30 mouse cellular contexts compared by ENCODE assay signal in the genomic region with DNA sequence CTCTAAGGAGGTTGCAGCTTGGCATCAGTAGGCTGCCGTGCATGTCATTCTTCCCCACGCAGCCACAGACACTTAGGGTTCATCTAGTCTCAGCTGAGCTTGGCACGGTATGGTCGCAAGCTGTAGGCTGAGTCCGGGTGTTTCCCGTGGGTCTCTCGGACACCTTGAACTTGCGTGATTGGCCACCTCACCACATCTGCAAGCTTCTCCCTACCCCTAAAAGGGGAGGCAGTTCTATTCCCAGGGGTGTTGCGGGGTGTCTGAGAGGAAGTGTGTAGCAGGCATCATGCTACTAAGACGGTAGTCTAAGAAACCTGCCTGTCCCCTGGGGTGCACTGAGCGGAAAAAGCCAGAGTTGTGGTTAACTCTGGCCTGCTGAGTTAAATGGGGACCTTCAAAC. TPM values are rescaled to one million over a fixed set of nuclear protein-coding genes. Genes with fewer than 3 reads are reported as not detected.
DNase-seq lines count a peak whose midpoint lies in the region; ATAC-seq lines count a peak whose summit lies in the region.
"Had no signal": no experiment of that assay in that cellular context is flagged by ENCODE, and none has a peak within 500 bp of the region (broad histone marks: within the 10 kb centered on the region; RNA-seq: fewer than 3 reads in every experiment).

No protein-coding gene starts in this region.

- H3K9me3 ChIP-seq in hindbrain, embryonic 12.5 days (replicated peaks) = no peaks in the 10 kb centered on the region
- H3K9me3 ChIP-seq: embryonic facial prominence, embryonic 13.5 days; heart, embryonic 12.5 days; limb, embryonic 13.5 days; liver, embryonic 13.5 days; midbrain, embryonic 13.5 days; stomach, embryonic 15.5 days had no signal

- peak; percentile 4; the same call in 1 of the 2 replicates for ATAC-seq in common myeloid progenitor, adult 5-6 weeks (replicated peaks; ENCODE audit: low read depth, poor library complexity, severe bottlenecking)
- ATAC-seq in neutrophil, adult 5-6 weeks (ENCODE audit: extremely low read depth, insufficient number of reproducible peaks, low FRiP score, poor library complexity, severe bottlenecking) = peak; percentile 57
- ATAC-seq in megakaryocyte-erythroid progenitor cell, adult 5-6 weeks (replicated peaks; ENCODE audit: low FRiP score, low TSS enrichment, poor library complexity, severe bottlenecking) = no peak
- no peak for ATAC-seq in hindbrain, embryonic 12.5 days (ENCODE audit: low FRiP score)
- ATAC-seq: forebrain, embryonic 14.5 days; intestine, embryonic 16.5 days; midbrain, embryonic 13.5 days had no signal

- WGBS in hindbrain, embryonic 12.5 days = 84% methylated on average over 11 of the region's 11 CpGs

- no peaks in the 10 kb centered on the region for H3K36me3 ChIP-seq in hindbrain, embryonic 12.5 days
- H3K36me3 ChIP-seq: embryonic facial prominence, embryonic 13.5 days; heart, embryonic 12.5 days; limb, embryonic 13.5 days; liver, embryonic 13.5 days; midbrain, embryonic 13.5 days; stomach, embryonic 15.5 days had no signal

- H3K4me1 ChIP-seq in hindbrain, embryonic 12.5 days = 0 out of 2 replicates have a peak, but pooled peaks cover 5% of the 10 kb centered on the region
- H3K4me1 ChIP-seq: limb, embryonic 13.5 days; midbrain, embryonic 13.5 days had no signal

- no peak overlapping the region for H3K4me2 ChIP-seq in hindbrain, embryonic 12.5 days (replicated peaks)
- H3K4me2 ChIP-seq: embryonic facial prominence, embryonic 13.5 days; heart, embryonic 12.5 days; hindbrain, embryonic 14.5 days; limb, embryonic 13.5 days; liver, embryonic 13.5 days; lung, embryonic 14.5 days; midbrain, embryonic 13.5 days; stomach, embryonic 15.5 days had no signal

- H3K9ac ChIP-seq in hindbrain, embryonic 12.5 days = no peak overlapping the region
- H3K9ac ChIP-seq: embryonic facial prominence, embryonic 13.5 days; heart, embryonic 12.5 days; hindbrain, embryonic 14.5 days; limb, embryonic 13.5 days; liver, embryonic 13.5 days; lung, embryonic 14.5 days; midbrain, embryonic 13.5 days; stomach, embryonic 15.5 days had no signal

- no peak overlapping the region for H3K4me3 ChIP-seq in hindbrain, embryonic 12.5 days
- H3K4me3 ChIP-seq: embryonic facial prominence, embryonic 13.5 days; heart, embryonic 12.5 days; layer of hippocampus, adult 2 months; limb, embryonic 13.5 days; liver, embryonic 13.5 days; midbrain, embryonic 13.5 days; stomach, embryonic 15.5 days had no signal

- peak; percentile 81 for DNase-seq in heart, adult 11 months
- no peak for DNase-seq in heart, postnatal 4 days
- DNase-seq in spleen, postnatal 4 days (ENCODE audit: low spot score in 2 of 2) = peak; percentile 67 to 77
- no peak for DNase-seq in adrenal gland, postnatal 25 days
- DNase-seq: cerebellum, adult 11 months; cerebellum, adult 9-11 months; heart, postnatal 10 days; kidney, postnatal 25 days; liver, embryonic 13.5 days; lung, embryonic 14.5 days; retina, postnatal 1 day; right cerebral cortex, postnatal 25 days; thymus, postnatal 36 days had no signal

- H3K27ac ChIP-seq in hindbrain, embryonic 12.5 days = no peak overlapping the region
- H3K27ac ChIP-seq: embryonic facial prominence, embryonic 13.5 days; hindbrain, embryonic 14.5 days; layer of hippocampus, adult 2 months; limb, embryonic 13.5 days; liver, embryonic 13.5 days; midbrain, embryonic 13.5 days; stomach, embryonic 15.5 days had no signal

- no peaks in the 10 kb centered on the region for H3K27me3 ChIP-seq in hindbrain, embryonic 12.5 days
- H3K27me3 ChIP-seq: embryonic facial prominence, embryonic 13.5 days; limb, embryonic 13.5 days; midbrain, embryonic 13.5 days; stomach, embryonic 15.5 days had no signal

RNA-seq across cellular contexts. Expression of gene Pik3r6, which starts 4.3 kb away (rescaled TPM):
- 1 to 10 TPM; 5.0 to 6.1 TPM for total RNA-seq in heart, postnatal 4 days (2021)
- total RNA-seq in common myeloid progenitor, adult 5-6 weeks (2017) = 0.53 and 2.6 TPM in 2 replicates
- 28.7 and 31.0 TPM in 2 replicates for total RNA-seq in neutrophil, adult 5-6 weeks (2017)
- 0.64 TPM in 1 of 2 replicates, not detected in the other for total RNA-seq in megakaryocyte-erythroid progenitor cell, adult 5-6 weeks (2014; fragmentation: Nextera tagmentation)
- total RNA-seq in megakaryocyte-erythroid progenitor cell, adult 5-6 weeks (2017) = 0.15 and 1.4 TPM in 2 replicates
- polyA plus RNA-seq in hindbrain, embryonic 12.5 days (2016; fragmentation: Nextera tagmentation; extraction: Ambion mirVana) = 1.4 and 2.1 TPM in 2 replicates
- 2.2 and 2.6 TPM in 2 replicates for total RNA-seq in adrenal gland, postnatal 25 days (2021)

RNA-seq across cellular contexts. Expression of gene Mfsd6l, which starts 57.5 kb away (rescaled TPM):
- total RNA-seq in heart, postnatal 4 days (2021) = under 1 TPM; 0.36 to 0.60 TPM
- total RNA-seq in common myeloid progenitor, adult 5-6 weeks (2017) = 0.53 TPM in 1 of 2 replicates, not detected in the other
- 0.74 and 1.4 TPM in 2 replicates for total RNA-seq in neutrophil, adult 5-6 weeks (2017)
- not detected in 2 replicates for total RNA-seq in megakaryocyte-erythroid progenitor cell, adult 5-6 weeks (2014; fragmentation: Nextera tagmentation)
- total RNA-seq in megakaryocyte-erythroid progenitor cell, adult 5-6 weeks (2017) = not detected in 2 replicates
- polyA plus RNA-seq in hindbrain, embryonic 12.5 days (2016; fragmentation: Nextera tagmentation; extraction: Ambion mirVana) = 0.14 and 0.30 TPM in 2 replicates
- total RNA-seq in adrenal gland, postnatal 25 days (2021) = 0.15 TPM in 1 of 2 replicates, not detected in the other
- total RNA-seq: gastrocnemius, adult 8-10 months; layer of hippocampus, postnatal 25 days; left cerebral cortex, postnatal 14 days had no signal
- polyA plus RNA-seq: forebrain, embryonic 14.5 days; hindbrain, embryonic 14.5 days; liver, embryonic 13.5 days; midbrain, embryonic 13.5 days; neural tube, embryonic 11.5 days had no signal

Comparison
In these comparisons a context has a peak if more than half of its experiments do, and no peak if none do; other contexts are left out.
1. DNase-seq: peak in heart, adult 11 months (single experiment) and spleen, postnatal 4 days (2 of 2); none in heart, postnatal 4 days (single experiment) and adrenal gland, postnatal 25 days (single experiment).
2. ATAC-seq: peak in common myeloid progenitor, adult 5-6 weeks (single experiment) and neutrophil, adult 5-6 weeks (single experiment); none in megakaryocyte-erythroid progenitor cell, adult 5-6 weeks (single experiment) and hindbrain, embryonic 12.5 days (single experiment).